Mouse (Mus musculus): ENCODE data around the gene Mc1r. TPM values are rescaled to one million over a fixed set of nuclear protein-coding genes. Genes with fewer than 3 reads are reported as not detected.
"Not testable (repeated sequence)": the region's sequence is repeated elsewhere in the genome, so short reads cannot be mapped to it uniquely, and the experiment has no call there.

Gene Mc1r
- total and polyA plus RNA-seq, 3 experiments = 0.04 TPM; not detected in 2

DNA sequence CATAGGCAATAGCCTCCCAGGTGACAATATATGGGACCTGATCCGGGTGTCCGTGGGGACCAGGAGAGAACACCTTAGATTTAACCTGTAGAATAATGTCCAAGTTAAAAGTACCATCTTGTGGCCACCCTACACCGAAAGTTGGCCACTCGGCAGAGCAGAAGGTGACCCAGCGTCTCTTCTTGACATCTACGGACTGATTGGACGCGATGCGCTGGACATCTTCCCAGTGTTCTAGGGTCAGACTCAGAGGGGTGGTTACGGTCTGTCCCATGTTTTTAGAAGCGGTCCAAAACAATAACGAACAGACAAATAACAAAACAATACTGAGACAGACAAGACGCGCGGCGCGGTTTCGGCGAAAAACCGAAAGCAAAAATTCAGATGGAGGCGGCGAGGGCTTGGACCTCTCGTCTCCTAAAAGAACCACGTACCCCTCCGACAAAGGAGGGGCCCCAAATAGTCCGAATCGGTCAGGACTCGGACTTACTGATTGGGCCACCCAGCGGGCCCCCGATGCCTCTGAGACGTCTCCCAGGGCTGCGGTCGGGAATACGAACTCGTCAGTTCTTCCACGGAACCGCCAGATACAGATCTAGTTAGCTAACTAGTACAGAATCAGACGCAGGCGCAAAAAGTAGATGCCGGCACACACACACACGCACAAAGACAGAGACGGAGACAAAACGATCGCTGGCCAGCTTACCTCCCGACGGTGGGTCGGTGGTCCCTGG lies 26.5 kb downstream of the Mc1r start:
- peak; percentile 59 for DNase-seq (ENCODE audit: extremely low read depth)
- in situ Hi-C loops (cut with MboI; ENCODE audit: low pct_ligation_motif_present, low pct_unique_long_range_greater_than_20kb, low sequenced_read_pairs); H3K4me2 ChIP-seq (ENCODE audit: insufficient read depth, low read depth, poor library complexity, severe bottlenecking); H3K4me1 ChIP-seq (ENCODE audit: control insufficient read depth in 1 of 2, insufficient read depth in 2 of 2); H3K27me3 ChIP-seq (replicated peaks); dilution Hi-C loops (cut with MboI; ENCODE audit: extremely low pct_ligation_motif_present, extremely low pct_unique_long_range_greater_than_20kb, low sequenced_read_pairs): not testable (repeated sequence)
- H3K79me2 ChIP-seq (replicated peaks; ENCODE audit: control insufficient read depth, extremely low read depth, insufficient read depth, poor library complexity, severe bottlenecking) = peaks cover 21% of the 10 kb centered on the region; the same call in 1 of the 2 replicates
- H3K4me3 ChIP-seq (replicated peaks in 1 of 3; ENCODE audit: low read depth in 2 of 3, low read length in 2 of 3, poor library complexity in 1 of 3) = peak overlapping the region; percentile 50 to 65 (median 59)
- H3K9me3 ChIP-seq (replicated peaks; ENCODE audit: low read length) = peaks cover 45% of the 10 kb centered on the region
- TF ChIP-seq POLR2A (IDR thresholded peaks at IDR 0.05; ENCODE audit: low read depth, low read length) (peak; percentile 63), CHD1 (IDR thresholded peaks at IDR 0.05; ENCODE audit: low read depth, low read length) (peak; percentile 96), KAT2A (IDR thresholded peaks at IDR 0.05; ENCODE audit: insufficient replicate concordance, low read length) (0 out of 2 replicates have a peak, but pooled peaks have one; percentile 8), SIN3A (IDR thresholded peaks at IDR 0.05; ENCODE audit: low read length) (peak; percentile 62; the same call in 1 of the 2 replicates), POLR2AphosphoS2 (IDR thresholded peaks at IDR 0.05; ENCODE audit: low read depth, low read length) (peak; percentile 95), SMC3 (IDR thresholded peaks at IDR 0.05; ENCODE audit: low read depth, low read length) (peak; percentile 5; the same call in 1 of the 2 replicates), ZMIZ1 (IDR thresholded peaks at IDR 0.05; ENCODE audit: low read depth, low read length) (peak; percentile 84), TCF12 (IDR thresholded peaks at IDR 0.05; ENCODE audit: low read depth, low read length) (peak; percentile 47; the same call in 1 of the 2 replicates), NELFE (IDR thresholded peaks at IDR 0.05; ENCODE audit: low read depth, low read length) (peak; percentile 32; the same call in 1 of the 2 replicates)
- H3K36me3 ChIP-seq (replicated peaks in 1 of 2; ENCODE audit: control insufficient read depth in 1 of 2, insufficient read depth in 1 of 2, low read length in 1 of 2) = peaks cover 18 to 23% of the 10 kb centered on the region in 2 experiments
- H3K27ac ChIP-seq (ENCODE audit: insufficient read depth, low read depth) = peak overlapping the region; percentile 83
- H3K9ac ChIP-seq (ENCODE audit: insufficient read depth, low read depth) = peak overlapping the region; percentile 60

DNA sequence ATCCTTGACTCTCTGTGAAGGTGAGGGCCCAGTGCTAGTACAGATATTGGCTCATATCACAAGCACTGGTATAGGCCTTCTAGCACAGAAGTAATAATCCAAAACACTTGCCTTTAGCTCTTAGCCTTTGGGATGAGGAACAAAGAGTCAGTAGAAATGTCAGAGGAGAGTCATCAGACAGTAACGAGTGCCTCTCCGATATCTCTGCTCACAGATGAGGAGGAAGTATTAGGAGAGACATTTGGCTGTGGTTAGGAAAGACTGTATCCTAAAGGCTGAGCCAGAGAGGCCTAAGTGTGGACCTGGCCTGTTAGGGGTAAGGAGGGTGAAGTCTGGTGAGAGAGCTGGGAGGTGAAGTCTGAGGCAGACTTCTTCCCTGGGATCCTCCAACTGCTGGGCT lies 34.9 kb downstream of the Mc1r start:
- Histone ChIP-seq H3K4me3 (replicated peaks in 1 of 3; ENCODE audit: low read depth in 2 of 3, low read length in 2 of 3, poor library complexity in 1 of 3) (no peak overlapping the region), H3K27me3 (replicated peaks) (no peaks in the 10 kb centered on the region), H3K9ac (ENCODE audit: insufficient read depth, low read depth) (no peak overlapping the region), H3K79me2 (replicated peaks; ENCODE audit: control insufficient read depth, extremely low read depth, insufficient read depth, poor library complexity, severe bottlenecking) (no peaks in the 10 kb centered on the region), H3K36me3 (replicated peaks in 1 of 2; ENCODE audit: control insufficient read depth in 1 of 2, insufficient read depth in 1 of 2, low read length in 1 of 2) (peaks cover 0 to 10% of the 10 kb centered on the region in 2 experiments), H3K27ac (ENCODE audit: insufficient read depth, low read depth) (no peak overlapping the region), H3K4me2 (ENCODE audit: insufficient read depth, low read depth, poor library complexity, severe bottlenecking) (no peak overlapping the region), H3K9me3 (replicated peaks; ENCODE audit: low read length) (peaks cover 11% of the 10 kb centered on the region), H3K4me1 (ENCODE audit: control insufficient read depth in 1 of 2, insufficient read depth in 2 of 2) (peaks cover 10 to 13% of the 10 kb centered on the region in 2 experiments)
- TF ChIP-seq MXI1 (IDR thresholded peaks at IDR 0.05; ENCODE audit: low read depth, low read length) = no peak
- TF ChIP-seq USF2 (conservative IDR thresholded peaks at IDR 0.05; ENCODE audit: low read depth, low read length) = no peak
- no peak for TF ChIP-seq TCF12 (IDR thresholded peaks at IDR 0.05; ENCODE audit: low read depth, low read length)
- no peak for TF ChIP-seq POLR2AphosphoS2 (IDR thresholded peaks at IDR 0.05; ENCODE audit: low read depth, low read length)
- no peak for TF ChIP-seq NELFE (IDR thresholded peaks at IDR 0.05; ENCODE audit: low read depth, low read length)
- no peak for TF ChIP-seq POLR2A (IDR thresholded peaks at IDR 0.05; ENCODE audit: low read depth, low read length)
- no peak for DNase-seq (ENCODE audit: extremely low read depth)
- dilution Hi-C loops (cut with MboI; ENCODE audit: extremely low pct_ligation_motif_present, extremely low pct_unique_long_range_greater_than_20kb, low sequenced_read_pairs) (no loop called here), in situ Hi-C loops (cut with MboI; ENCODE audit: low pct_ligation_motif_present, low pct_unique_long_range_greater_than_20kb, low sequenced_read_pairs) (no loop called here)

DNA sequence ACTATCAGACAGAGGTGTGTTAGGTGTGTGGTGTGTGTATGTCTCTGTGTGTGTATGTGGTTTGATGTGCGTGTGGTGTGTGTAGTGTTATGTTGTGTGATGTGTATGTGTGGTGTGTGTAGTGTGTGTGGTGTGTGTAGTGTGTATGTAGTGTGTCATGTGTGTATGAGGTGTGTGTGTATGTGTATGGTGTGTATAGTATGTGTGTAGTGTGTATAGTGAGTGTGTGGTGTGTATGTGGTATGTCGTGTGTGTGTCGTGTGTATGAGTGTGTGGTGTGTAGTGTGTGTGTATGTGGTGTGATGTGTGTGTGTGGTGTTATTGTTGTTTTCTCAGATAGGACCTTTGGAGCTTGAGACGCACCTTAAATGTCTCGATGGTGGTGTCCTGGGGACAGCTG lies 35.4 kb downstream of the Mc1r start:
- Histone ChIP-seq H3K79me2 (replicated peaks; ENCODE audit: control insufficient read depth, extremely low read depth, insufficient read depth, poor library complexity, severe bottlenecking) (no peaks in the 10 kb centered on the region), H3K4me1 (ENCODE audit: control insufficient read depth in 1 of 2, insufficient read depth in 2 of 2) (peaks cover 10 to 13% of the 10 kb centered on the region in 2 experiments), H3K4me3 (replicated peaks in 1 of 3; ENCODE audit: low read depth in 2 of 3, low read length in 2 of 3, poor library complexity in 1 of 3) (peak overlapping the region in 1 of 3 experiments; percentile 57), H3K27me3 (replicated peaks) (no peaks in the 10 kb centered on the region), H3K9me3 (replicated peaks; ENCODE audit: low read length) (peaks cover 11% of the 10 kb centered on the region), H3K36me3 (replicated peaks in 1 of 2; ENCODE audit: control insufficient read depth in 1 of 2, insufficient read depth in 1 of 2, low read length in 1 of 2) (peaks cover 0 to 14% of the 10 kb centered on the region in 2 experiments), H3K4me2 (ENCODE audit: insufficient read depth, low read depth, poor library complexity, severe bottlenecking) (no peak overlapping the region), H3K27ac (ENCODE audit: insufficient read depth, low read depth) (no peak overlapping the region), H3K9ac (ENCODE audit: insufficient read depth, low read depth) (no peak overlapping the region)
- DNase-seq (ENCODE audit: extremely low read depth) = no peak
- dilution Hi-C loops (cut with MboI; ENCODE audit: extremely low pct_ligation_motif_present, extremely low pct_unique_long_range_greater_than_20kb, low sequenced_read_pairs) (no loop called here), in situ Hi-C loops (cut with MboI; ENCODE audit: low pct_ligation_motif_present, low pct_unique_long_range_greater_than_20kb, low sequenced_read_pairs) (no loop called here)
- TF ChIP-seq KAT2A (IDR thresholded peaks at IDR 0.05; ENCODE audit: insufficient replicate concordance, low read length) (0 out of 2 replicates have a peak, but pooled peaks have one; percentile 6), JUND (conservative IDR thresholded peaks at IDR 0.05; ENCODE audit: low read depth, low read length) (no peak), GABPA (IDR thresholded peaks at IDR 0.05; ENCODE audit: insufficient replicate concordance, low read depth, low read length) (no peak), BHLHE40 (IDR thresholded peaks at IDR 0.05; ENCODE audit: low read depth, low read length) (no peak), POLR2AphosphoS2 (IDR thresholded peaks at IDR 0.05; ENCODE audit: low read depth, low read length) (no peak)
